Mouse (Mus musculus) heart, adult 2 months (tissue): ENCODE measurements around the gene Slc35g1.

Experiments
- EP300 ChIP-seq: fragments of 200-500 bp; IDR thresholded peaks from 2 replicates; pipeline ENCODE4 v1.6.1; 2011; ENCODE audit warnings: low read depth, low read length, control low read depth; ENCODE audit not compliant: insufficient read depth
- POLR2A ChIP-seq: fragments of 200-500 bp; IDR thresholded peaks from 2 replicates; pipeline ENCODE4 v1.6.1; 2011; ENCODE audit warnings: mild to moderate bottlenecking, low read depth, low read length, control low read depth; ENCODE audit not compliant: insufficient read depth

- TF ChIP-seq POLR2A (no peak), EP300 (no peak)
Measured at GRCm38 (mm10) chr19:38383769-38384168, 12.0 kb upstream of the Slc35g1 start.
